Mouse (Mus musculus): ENCODE measurements around the gene Retreg2.

GRCm38 (mm10) chr1:75158990-75159389, 16.4 kb downstream of the Retreg2 start:
- TF ChIP-seq POLR2A (IDR thresholded peaks at IDR 0.05; ENCODE audit: insufficient read length, low read depth) (no peak), E2F4 (IDR thresholded peaks at IDR 0.05; ENCODE audit: insufficient read depth) (no peak), CEBPB (IDR thresholded peaks at IDR 0.05; ENCODE audit: insufficient read depth, poor library complexity, severe bottlenecking) (no peak), TCF12 (IDR thresholded peaks at IDR 0.05; ENCODE audit: insufficient read depth, poor library complexity, severe bottlenecking) (no peak), USF1 (IDR thresholded peaks at IDR 0.05; ENCODE audit: low read depth) (no peak), POLR2AphosphoS2 (IDR thresholded peaks at IDR 0.05; ENCODE audit: insufficient read length, low read depth) (no peak), TCF3 (IDR thresholded peaks at IDR 0.05; ENCODE audit: insufficient read length, low read depth) (no peak), MYOD1 (IDR thresholded peaks at IDR 0.05; ENCODE audit: control insufficient read depth in 1 of 3, insufficient read length in 2 of 3, low read depth in 2 of 3) (no peak)
